Mouse (Mus musculus) brain, adult 2 months (tissue): ENCODE data around the gene Nipal1.

ENCODE experiments used
- DNase-seq: peaks from one replicate; pipeline ENCODE4 v3.0.0; 2011; ENCODE audit warnings: low read depth, low spot score

Gene Nipal1

GRCm38 (mm10) chr5:72647418-72647907 is at the start of gene Nipal1:
Gene Nipal1 (plus strand): TSS chr5:72647795.
- peak; percentile 35 for DNase-seq

- peak; percentile 50 for DNase-seq
Measured at GRCm38 (mm10) chr5:72601006-72601405, 46.6 kb upstream of the Nipal1 start.

DNA sequence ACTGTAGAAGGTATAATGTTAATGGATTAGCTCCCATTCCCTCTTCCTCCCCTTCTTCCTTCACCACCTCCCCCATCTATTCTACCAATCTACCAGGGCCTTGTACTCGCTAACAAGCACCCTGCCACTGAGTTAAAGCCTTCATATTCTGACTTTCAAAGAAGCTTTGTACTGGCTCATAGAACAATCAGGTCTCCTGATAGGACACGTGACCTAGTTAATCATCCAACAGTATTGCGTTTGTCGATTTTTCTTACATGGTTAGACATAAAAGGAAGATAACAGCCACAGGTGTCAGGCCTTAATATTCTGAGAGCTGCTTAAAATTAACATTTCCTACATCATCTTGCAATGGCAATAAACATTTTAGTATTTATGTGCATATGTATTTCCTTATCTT is 44.5 kb upstream of the Nipal1 start:
- no peak for DNase-seq

- no peak for DNase-seq
Measured at GRCm38 (mm10) chr5:72617413-72617812, 30.2 kb upstream of the Nipal1 start.

- no peak for DNase-seq
Measured at GRCm38 (mm10) chr5:72621022-72621421, 26.6 kb upstream of the Nipal1 start.

GRCm38 (mm10) chr5:72630026-72630425 is 17.6 kb upstream of the Nipal1 start:
- peak; percentile 43 for DNase-seq

- no peak for DNase-seq
Measured at GRCm38 (mm10) chr5:72634791-72635271, 12.8 kb upstream of the Nipal1 start.

DNA sequence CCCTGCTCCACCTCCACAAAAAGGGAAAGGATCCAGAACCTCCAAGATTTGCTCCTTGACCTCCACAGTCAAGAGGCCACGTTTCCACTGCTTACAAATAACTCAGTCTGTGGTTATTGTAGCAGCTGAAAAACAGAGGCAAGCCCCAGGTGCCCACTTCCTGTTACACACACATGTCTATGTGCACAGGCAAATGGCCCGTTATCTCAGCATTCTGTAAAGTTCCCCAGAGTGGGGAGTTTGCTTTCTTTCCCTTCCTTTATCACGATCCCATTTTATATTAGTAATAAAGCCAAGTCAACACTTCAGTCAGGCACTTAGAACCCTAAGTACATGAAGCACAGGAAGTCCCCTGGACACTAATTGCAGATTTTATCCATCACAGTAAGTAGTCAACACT is 11.5 kb upstream of the Nipal1 start:
- DNase-seq, result no peak

- DNase-seq, result no peak
Measured at GRCm38 (mm10) chr5:72636576-72636975, 11.0 kb upstream of the Nipal1 start.

DNA sequence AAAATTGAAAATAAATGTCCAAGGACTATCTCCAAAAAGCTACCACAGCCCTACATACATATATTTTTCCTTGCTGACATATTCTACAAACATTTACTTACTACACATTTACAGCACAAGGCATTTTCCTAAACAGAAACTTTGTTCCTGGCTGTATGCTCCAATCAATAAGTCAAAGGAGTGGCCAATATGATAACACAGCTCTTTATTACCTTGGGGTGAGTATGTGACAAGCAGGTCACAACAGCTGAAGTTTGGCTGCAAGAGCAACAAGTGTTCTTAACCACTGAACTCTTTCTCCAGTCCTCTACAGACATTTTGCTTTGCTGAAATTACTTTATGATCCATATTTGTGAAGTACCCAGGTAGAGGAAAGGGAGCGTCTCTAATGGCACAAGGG is 7.5 kb upstream of the Nipal1 start:
- no peak for DNase-seq

GRCm38 (mm10) chr5:72643655-72644054 is 3.9 kb upstream of the Nipal1 start:
- DNase-seq, result no peak

GRCm38 (mm10) chr5:72644175-72644574 is 3.4 kb upstream of the Nipal1 start, which contains the start of gene Cnga1:
Gene Cnga1 (minus strand): TSS chr5:72644275.
- DNase-seq, result no peak

- DNase-seq, result peak; percentile 5
Measured at GRCm38 (mm10) chr5:72646131-72646530, 1.5 kb upstream of the Nipal1 start.

DNA sequence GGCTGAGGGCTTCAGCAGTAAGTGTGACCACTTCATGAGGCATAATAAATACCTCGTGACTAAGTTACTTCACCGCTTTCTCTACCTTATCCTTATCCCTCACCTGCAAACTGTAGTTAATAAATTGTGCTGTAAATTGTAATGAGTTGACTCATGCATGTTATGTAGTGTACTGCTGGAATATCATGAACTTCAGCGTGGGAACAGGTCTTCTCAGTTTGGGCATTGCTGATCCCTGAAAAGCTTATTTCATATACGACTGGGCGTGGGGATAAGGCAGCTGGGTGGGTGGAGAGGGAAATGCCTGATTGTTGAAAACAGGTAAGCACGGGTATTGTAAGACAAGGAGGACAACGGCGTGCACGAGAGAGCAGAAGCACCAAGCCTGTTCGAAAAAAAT is 599 bp upstream of the Nipal1 start:
- DNase-seq, result no peak

DNA sequence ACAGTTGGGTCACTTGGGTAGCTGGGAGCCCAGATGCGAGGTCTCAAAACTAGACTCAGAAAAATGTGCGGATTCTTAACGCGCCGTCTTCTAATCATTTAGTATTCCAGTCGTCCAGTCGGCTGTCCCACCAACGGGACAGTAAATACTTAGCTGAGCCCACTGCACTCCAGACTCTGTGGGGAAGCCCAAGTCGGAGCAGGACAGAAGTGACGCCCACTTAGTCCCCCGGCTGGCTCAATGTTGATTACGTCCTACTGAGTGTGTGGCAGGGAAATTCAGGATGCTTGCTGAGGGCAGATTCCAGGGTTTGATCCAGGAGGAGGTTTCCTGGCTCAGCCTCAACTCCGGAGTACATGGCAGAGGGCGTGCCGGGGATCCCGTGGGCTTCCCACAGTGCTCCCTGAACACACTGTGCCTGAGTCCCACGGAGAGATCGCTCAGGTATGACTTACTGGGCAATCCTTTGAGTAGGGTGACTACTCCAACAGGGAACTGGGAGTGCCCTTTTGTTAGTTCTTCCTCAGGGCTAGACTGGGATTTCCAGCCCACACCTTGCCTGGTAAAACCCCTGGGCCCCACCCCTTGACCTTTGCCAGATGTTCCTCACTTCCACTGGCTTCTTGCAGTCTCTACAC is 482 bp downstream of the Nipal1 start:
- no peak for DNase-seq

DNA sequence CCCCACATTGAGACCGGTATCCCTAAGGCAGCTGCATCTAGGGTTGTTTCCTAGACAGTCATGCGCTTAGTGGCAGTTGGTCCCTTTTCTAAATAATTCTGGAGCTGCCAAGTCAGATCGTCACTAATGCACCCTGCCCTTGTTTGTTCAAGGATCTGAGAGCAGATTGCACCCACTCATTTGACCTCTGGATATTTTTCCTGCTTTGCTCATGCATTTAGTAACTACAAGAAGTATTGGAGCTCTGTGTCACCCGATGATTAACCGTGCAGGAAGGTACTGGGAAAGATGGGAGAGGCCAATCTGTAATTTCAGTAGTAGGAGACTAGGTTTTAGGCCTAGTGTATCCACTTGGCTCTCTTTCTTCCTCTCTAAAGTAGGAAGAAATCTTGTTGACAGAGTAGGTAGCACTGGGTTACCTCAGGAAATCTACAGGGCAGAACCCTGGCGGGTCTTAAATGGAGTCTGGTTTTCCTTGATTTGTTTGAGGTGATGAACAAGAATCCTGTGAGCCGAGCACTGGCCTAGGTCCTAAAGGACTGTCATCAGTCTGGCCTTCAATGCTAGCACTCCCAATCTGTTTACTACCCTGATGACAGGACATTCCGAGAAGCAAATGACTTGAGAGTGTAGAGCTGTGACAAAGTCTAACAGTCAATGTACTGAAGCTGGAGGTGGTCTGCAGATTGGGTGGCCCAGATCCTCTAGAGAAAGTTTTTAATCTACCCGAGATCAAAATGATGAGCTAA is 1.6 kb downstream of the Nipal1 start:
- DNase-seq, result no peak

DNA sequence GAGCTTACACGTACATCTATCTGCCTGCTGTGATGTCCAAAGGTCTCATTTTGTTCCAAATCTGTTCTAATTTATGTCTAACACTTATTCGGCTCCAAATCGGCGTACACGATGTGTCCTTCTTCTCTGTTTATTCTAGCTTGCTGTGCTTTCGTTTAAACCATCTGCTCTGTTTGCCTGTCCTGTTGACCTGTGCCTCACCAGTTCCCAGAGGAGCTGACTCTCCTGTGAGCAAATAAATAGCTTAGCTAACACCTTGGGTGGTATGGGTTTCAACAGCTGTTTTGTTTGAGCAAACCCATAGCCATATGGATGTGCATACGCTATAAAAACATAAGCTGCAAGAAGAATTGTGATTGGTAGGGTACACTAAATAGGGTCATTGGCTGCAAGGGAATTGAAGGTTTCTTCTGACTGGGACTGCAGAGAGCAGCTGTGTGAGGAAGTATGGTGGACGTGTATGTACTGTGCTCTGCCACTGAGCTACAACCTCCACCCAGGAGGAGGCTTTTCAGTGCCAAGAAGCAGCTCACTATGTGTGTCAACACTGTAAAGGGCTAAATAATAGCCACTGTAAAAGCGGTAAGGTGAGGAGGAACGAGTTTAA is 5.6 kb downstream of the Nipal1 start:
- no peak for DNase-seq

- DNase-seq, result no peak
Measured at GRCm38 (mm10) chr5:72656270-72656791, 8.7 kb downstream of the Nipal1 start.

- DNase-seq, result no peak
Measured at GRCm38 (mm10) chr5:72658375-72658774, 10.8 kb downstream of the Nipal1 start.

GRCm38 (mm10) chr5:72661051-72661781 is 13.6 kb downstream of the Nipal1 start:
- no peak for DNase-seq

- peak; percentile 6 for DNase-seq
Measured at GRCm38 (mm10) chr5:72664126-72664525, 16.5 kb downstream of the Nipal1 start.

DNA sequence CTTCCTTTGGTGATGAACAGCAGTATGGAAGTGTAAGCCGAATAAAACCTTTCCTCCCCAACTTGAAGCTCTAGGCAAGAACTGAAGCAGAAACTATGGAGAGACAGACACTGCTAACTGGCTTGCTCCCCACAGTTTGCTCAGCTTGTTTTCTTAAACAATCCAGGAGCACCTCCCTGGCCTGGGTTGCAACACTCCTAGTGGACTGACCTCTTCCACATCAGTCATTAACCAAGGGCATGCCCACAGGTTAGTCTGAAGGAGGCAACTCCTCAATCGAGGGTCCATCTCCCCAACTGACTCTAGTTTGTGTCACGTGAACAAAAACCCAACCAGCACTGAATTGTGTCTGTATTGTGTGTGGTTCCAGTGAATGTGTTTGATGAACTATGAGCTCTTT is 17.3 kb downstream of the Nipal1 start:
- DNase-seq, result no peak
